Mouse (Mus musculus) liver, adult 2 months (tissue): ENCODE measurements around the gene Oit3. TPM values are rescaled to one million over a fixed set of nuclear protein-coding genes. Genes with fewer than 3 reads are reported as not detected.

Source experiments
- DNase-seq: peaks from one replicate; pipeline ENCODE4 v3.0.0-alpha.2; 2011; ENCODE audit warnings: low read depth, low spot score; ENCODE audit errors: extremely low read depth
- H3K27ac ChIP-seq: fragments of 200-500 bp; replicated peaks from 2 replicates; pipeline ENCODE4 v1.5.1; 2012; ENCODE audit warnings: low read depth, mild to moderate bottlenecking, control low read depth, inconsistent platforms, low read length; ENCODE audit not compliant: insufficient read depth
- H3K27me3 ChIP-seq: fragments of 200-500 bp; 2 replicates; pipeline ENCODE4 v1.6.1; 2012; ENCODE audit warnings: mild to moderate bottlenecking, moderate library complexity, low read length, inconsistent platforms; ENCODE audit not compliant: control insufficient read depth, insufficient read depth
- H3K36me3 ChIP-seq: fragments of 200-500 bp; 2 replicates; pipeline ENCODE4 v1.6.1; 2012; ENCODE audit warnings: low read length, inconsistent platforms; ENCODE audit not compliant: control insufficient read depth, insufficient read depth
- H3K4me1 ChIP-seq: fragments of 200-500 bp; 2 replicates; pipeline ENCODE4 v1.6.1; 2011; ENCODE audit warnings: low read length; ENCODE audit not compliant: control insufficient read depth, insufficient read depth
- H3K4me3 ChIP-seq: fragments of 200-500 bp; 2 replicates; pipeline ENCODE4 v1.5.1; 2011; ENCODE audit warnings: low read depth, mild to moderate bottlenecking, control low read depth, low read length, moderate library complexity; ENCODE audit not compliant: insufficient read depth
- H3K79me2 ChIP-seq: fragments of 200-500 bp; 2 replicates; pipeline ENCODE4 v1.6.1; 2012; ENCODE audit warnings: inconsistent platforms, mild to moderate bottlenecking, low read length, moderate library complexity; ENCODE audit not compliant: control insufficient read depth, insufficient read depth
- H3K9ac ChIP-seq: fragments of 200-500 bp; 2 replicates; pipeline ENCODE4 v1.6.1; 2012; ENCODE audit warnings: low read depth, mild to moderate bottlenecking, control low read depth, inconsistent platforms, low read length
- CTCF ChIP-seq: fragments of 200-500 bp; IDR thresholded peaks from 2 replicates; pipeline ENCODE4 v1.5.1; 2011; ENCODE audit warnings: low read depth, low read length, control low read depth
- POLR2A ChIP-seq: fragments of 200-500 bp; IDR thresholded peaks from 2 replicates; pipeline ENCODE4 v1.6.1; 2011; ENCODE audit warnings: low read length, control low read depth; ENCODE audit not compliant: insufficient read depth; ENCODE audit errors: extremely low read depth
- WGBS: fragments of 180-500 bp; shearing (Covaris S2); methylation state at CpG from one replicate; pipeline ENCODE4 v1.1.7; 2018; 5-methylcytosine and 5-hydroxymethylcytosine counted together
- polyA plus RNA-seq: library from polyadenylated mRNA; depleted of rRNA; stranded (reverse); fragments of >200 nt; gene quantifications from 2 replicates; pipeline ENCODE4 v1.2.3, GENCODE M21; 2012
- total RNA-seq: library from RNA; depleted of rRNA; stranded (reverse); fragments of >200 nt; gene quantifications from 2 replicates; pipeline ENCODE4 v1.2.3, GENCODE M21; 2014

The Oit3 gene
- total and polyA plus RNA-seq, 2 experiments, result 26.1 to 30.1 TPM

GRCm38 (mm10) chr10:59470451-59470850 lies 28.9 kb upstream of the Oit3 start:
- Histone ChIP-seq H3K36me3 (no peaks in the 10 kb centered on the region; the same call in 1 of the 2 replicates), H3K27me3 (no peaks in the 10 kb centered on the region), H3K4me1 (peaks cover 3% of the 10 kb centered on the region; the same call in 1 of the 2 replicates), H3K9ac (no peak overlapping the region), H3K4me3 (no peak overlapping the region), H3K27ac (no peak overlapping the region), H3K79me2 (0 out of 2 replicates have a peak, but pooled peaks cover 2% of the 10 kb centered on the region)
- peak; percentile 59 for DNase-seq
- WGBS, result 53% methylated on average over 5 of the region's 5 CpGs
- no peak for TF ChIP-seq CTCF
- TF ChIP-seq POLR2A, result no peak

GRCm38 (mm10) chr10:59467297-59467696 lies 25.7 kb upstream of the Oit3 start:
- no peaks in the 10 kb centered on the region for H3K4me1 ChIP-seq
- WGBS, result 92% methylated on average over 12 of the region's 12 CpGs

GRCm38 (mm10) chr10:59466626-59467025 lies 25.0 kb upstream of the Oit3 start:
- Histone ChIP-seq H3K4me3 (no peak overlapping the region), H3K9ac (no peak overlapping the region), H3K27ac (no peak overlapping the region), H3K79me2 (no peaks in the 10 kb centered on the region), H3K4me1 (no peaks in the 10 kb centered on the region), H3K27me3 (no peaks in the 10 kb centered on the region), H3K36me3 (peaks cover 3% of the 10 kb centered on the region)
- TF ChIP-seq CTCF (no peak), POLR2A (no peak)
- 52% methylated on average over 4 of the region's 4 CpGs for WGBS
- peak; percentile 62 for DNase-seq

More at GRCm38 (mm10) chr10:59467297-59467696, 25.7 kb upstream of the Oit3 start:
- Histone ChIP-seq H3K79me2 (0 out of 2 replicates have a peak, but pooled peaks cover 1% of the 10 kb centered on the region), H3K27me3 (no peaks in the 10 kb centered on the region), H3K4me3 (no peak overlapping the region), H3K36me3 (peaks cover 3% of the 10 kb centered on the region), H3K27ac (no peak overlapping the region), H3K9ac (no peak overlapping the region)
- no peak for TF ChIP-seq CTCF
- TF ChIP-seq POLR2A, result no peak
- DNase-seq, result no peak

- no peaks in the 10 kb centered on the region for H3K4me1 ChIP-seq
- H3K79me2 ChIP-seq, result no peaks in the 10 kb centered on the region
- no peak for TF ChIP-seq POLR2A
- no peak for TF ChIP-seq CTCF
- H3K36me3 ChIP-seq, result peaks cover 5% of the 10 kb centered on the region
- peak; percentile 81 for DNase-seq
- no peak overlapping the region; the same call in 1 of the 2 replicates for H3K27ac ChIP-seq
- WGBS, result 42% methylated on average over 3 of the region's 3 CpGs
- H3K4me3 ChIP-seq, result no peak overlapping the region
- H3K27me3 ChIP-seq, result no peaks in the 10 kb centered on the region
- H3K9ac ChIP-seq, result no peak overlapping the region
These were observed 24.0 kb upstream of the Oit3 start for GRCm38 (mm10) chr10:59465546-59465945.

- Histone ChIP-seq H3K9ac (no peak overlapping the region), H3K4me1 (no peaks in the 10 kb centered on the region), H3K36me3 (peaks cover 5% of the 10 kb centered on the region), H3K27me3 (no peaks in the 10 kb centered on the region), H3K4me3 (no peak overlapping the region), H3K27ac (no peak overlapping the region), H3K79me2 (no peaks in the 10 kb centered on the region)
- 82% methylated on average over 6 of the region's 6 CpGs for WGBS
- no peak for DNase-seq
- TF ChIP-seq POLR2A, result no peak
- TF ChIP-seq CTCF, result no peak
These were observed 20.7 kb upstream of the Oit3 start for GRCm38 (mm10) chr10:59462307-59462706.

- 95% methylated on average over 12 of the region's 12 CpGs for WGBS
- TF ChIP-seq CTCF (no peak), POLR2A (no peak)
These were observed 18.2 kb upstream of the Oit3 start for GRCm38 (mm10) chr10:59459767-59460166.

More at GRCm38 (mm10) chr10:59459767-59460166, 18.2 kb upstream of the Oit3 start:
- Histone ChIP-seq H3K4me1 (no peaks in the 10 kb centered on the region), H3K79me2 (no peaks in the 10 kb centered on the region), H3K4me3 (no peak overlapping the region), H3K9ac (no peak overlapping the region), H3K27me3 (no peaks in the 10 kb centered on the region), H3K27ac (no peak overlapping the region), H3K36me3 (peaks cover 4% of the 10 kb centered on the region; the same call in 1 of the 2 replicates)
- no peak for DNase-seq
